Mouse (Mus musculus) embryonic facial prominence, embryonic 13.5 days (tissue): ENCODE results near the gene Cux2. TPM values are rescaled to one million over a fixed set of nuclear protein-coding genes. Genes with fewer than 3 reads are reported as not detected.
A peak's percentile ranks its signal among the peaks of the same experiment; 100 is the strongest.

ENCODE experiments used
- ATAC-seq: fragments of 200-750 bp; cut with Nextera tagmentation; 2 replicates; pipeline ENCODE4 v1.8.0; 2017; ENCODE audit warnings: low read depth; ENCODE audit not compliant: insufficient number of reproducible peaks, insufficient read depth, low FRiP score, low TSS enrichment
- H3K27ac ChIP-seq: fragments of 300-500 bp; sonication (generic); 2 replicates; pipeline ENCODE4 v1.5.1; 2015; ENCODE audit warnings: moderate library complexity, mild to moderate bottlenecking, inconsistent platforms
- H3K27me3 ChIP-seq: fragments of 300-500 bp; sonication (generic); 2 replicates; pipeline ENCODE4 v1.6.1; 2015; ENCODE audit warnings: mild to moderate bottlenecking, inconsistent platforms
- H3K36me3 ChIP-seq: fragments of 300-500 bp; sonication (generic); 2 replicates; pipeline ENCODE4 v1.6.1; 2015; ENCODE audit warnings: mild to moderate bottlenecking, inconsistent platforms
- H3K4me1 ChIP-seq: fragments of 300-500 bp; sonication (generic); 2 replicates; pipeline ENCODE4 v1.6.1; 2015; ENCODE audit warnings: inconsistent platforms
- H3K4me2 ChIP-seq: fragments of 300-500 bp; sonication (generic); 2 replicates; pipeline ENCODE4 v1.6.1; 2015; ENCODE audit warnings: moderate library complexity, mild to moderate bottlenecking, inconsistent platforms
- H3K4me3 ChIP-seq: fragments of 300-500 bp; sonication (generic); 2 replicates; pipeline ENCODE4 v1.5.1; 2015; ENCODE audit warnings: mild to moderate bottlenecking, inconsistent platforms
- H3K9ac ChIP-seq: fragments of 300-500 bp; sonication (generic); 2 replicates; pipeline ENCODE4 v1.6.1; 2015; ENCODE audit warnings: mild to moderate bottlenecking, inconsistent platforms
- H3K9me3 ChIP-seq: fragments of 300-500 bp; sonication (generic); 2 replicates; pipeline ENCODE4 v1.6.1; 2016; ENCODE audit warnings: inconsistent platforms
- WGBS: fragments of 180-500 bp; shearing (Covaris S2); methylation state at CpG from one replicate; pipeline ENCODE4 v1.1.7; 2015; ENCODE audit warnings: mixed read lengths; 5-methylcytosine and 5-hydroxymethylcytosine counted together
- polyA plus RNA-seq: library from polyadenylated mRNA; unstranded; fragments of >200 nt; fragmentation: Nextera tagmentation; extraction: Ambion mirVana; gene quantifications from 2 replicates; pipeline ENCODE4 v1.2.1, GENCODE M21; 2015

Cux2 gene
- polyA plus RNA-seq, 1 experiment from 2014 or later, result 4.0 TPM

DNA sequence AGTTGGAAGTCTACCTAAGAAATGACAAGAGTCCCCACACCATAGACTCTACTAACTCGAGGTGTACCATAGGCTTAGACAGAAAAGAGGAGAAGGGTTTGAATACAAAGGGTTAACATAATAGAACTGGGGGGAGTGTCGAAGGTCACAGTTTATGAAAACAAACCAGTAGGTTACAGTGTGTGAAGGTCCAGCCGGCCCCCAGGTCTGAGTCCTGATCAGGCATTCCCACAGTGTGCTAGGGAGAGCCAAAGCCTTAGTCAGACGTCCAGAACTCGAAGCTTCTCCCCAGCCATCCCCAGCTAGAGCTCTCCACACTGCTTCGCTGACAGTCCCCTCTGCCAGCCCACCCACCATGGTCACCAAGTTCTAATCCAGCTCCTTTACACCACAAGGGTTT is 58.0 kb downstream of the Cux2 start:
- 31% methylated on average over 6 of the region's 6 CpGs for WGBS
- Histone ChIP-seq H3K27me3 (no peaks in the 10 kb centered on the region), H3K4me1 (peaks cover 19% of the 10 kb centered on the region; the same call in 1 of the 2 replicates), H3K9me3 (no peaks in the 10 kb centered on the region), H3K4me2 (no peak overlapping the region), H3K36me3 (no peaks in the 10 kb centered on the region), H3K9ac (no peak overlapping the region), H3K27ac (no peak overlapping the region), H3K4me3 (no peak overlapping the region)
- no peak for ATAC-seq

DNA sequence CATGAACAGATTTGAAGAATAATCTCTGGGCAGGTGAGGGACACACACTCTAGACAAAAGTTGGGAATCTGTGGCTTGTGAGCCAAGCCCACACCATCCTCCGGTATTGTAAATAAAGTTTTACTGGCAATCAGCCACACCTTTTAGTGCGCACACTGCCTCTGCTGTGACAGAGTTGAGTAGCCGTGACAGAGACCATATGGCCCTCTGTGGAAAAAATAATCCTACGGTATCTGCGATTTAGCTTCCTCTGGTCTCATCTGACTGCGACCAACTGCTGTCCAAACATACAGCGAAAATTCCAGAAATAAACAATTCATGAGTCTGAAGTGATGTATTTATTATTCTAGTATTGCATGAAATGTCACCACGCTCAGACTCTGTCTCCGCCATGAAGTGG is 64.0 kb downstream of the Cux2 start:
- H3K27me3 ChIP-seq, result no peaks in the 10 kb centered on the region
- H3K4me2 ChIP-seq, result no peak overlapping the region
- ATAC-seq, result no peak
- no peak overlapping the region for H3K27ac ChIP-seq
- H3K9me3 ChIP-seq, result no peaks in the 10 kb centered on the region
- no peak overlapping the region for H3K9ac ChIP-seq
- no peak overlapping the region for H3K4me3 ChIP-seq
- WGBS, result 74% methylated on average over 9 of the region's 9 CpGs
- H3K36me3 ChIP-seq, result no peaks in the 10 kb centered on the region
- H3K4me1 ChIP-seq, result peaks cover 17% of the 10 kb centered on the region

DNA sequence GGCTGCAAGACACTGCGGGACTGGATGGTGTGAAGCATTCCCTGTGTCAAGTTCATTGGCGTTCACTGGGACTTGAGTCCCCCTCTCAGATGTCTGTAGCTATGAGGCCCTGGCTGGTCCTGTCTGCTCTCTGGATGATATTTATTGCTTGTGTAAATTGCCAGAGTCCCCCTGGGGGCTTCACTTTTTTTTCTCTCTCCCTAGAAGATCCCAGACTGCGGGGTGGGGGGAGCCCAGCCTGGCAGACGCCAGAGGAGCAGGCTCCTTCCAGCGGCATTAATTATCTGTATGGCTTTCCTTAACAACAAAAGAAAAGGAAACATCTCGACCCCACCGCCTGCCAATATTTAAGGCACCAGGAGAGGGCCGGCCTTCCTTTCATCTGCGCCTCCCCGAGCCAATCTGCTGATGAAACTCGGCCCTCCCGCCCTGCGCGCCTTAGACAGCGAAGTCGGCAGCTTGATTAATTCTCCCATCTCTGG is 68.2 kb downstream of the Cux2 start:
- Histone ChIP-seq H3K4me2 (peak overlapping the region; percentile 35), H3K27me3 (no peaks in the 10 kb centered on the region), H3K4me1 (peaks cover 13% of the 10 kb centered on the region), H3K9me3 (no peaks in the 10 kb centered on the region), H3K4me3 (no peak overlapping the region), H3K9ac (no peak overlapping the region), H3K36me3 (no peaks in the 10 kb centered on the region), H3K27ac (0 out of 2 replicates have a peak overlapping the region, but pooled peaks have one; percentile 5)
- whole genome bisulfite sequencing, result 17% methylated on average over 16 of the region's 16 CpGs
- no peak for ATAC-seq

DNA sequence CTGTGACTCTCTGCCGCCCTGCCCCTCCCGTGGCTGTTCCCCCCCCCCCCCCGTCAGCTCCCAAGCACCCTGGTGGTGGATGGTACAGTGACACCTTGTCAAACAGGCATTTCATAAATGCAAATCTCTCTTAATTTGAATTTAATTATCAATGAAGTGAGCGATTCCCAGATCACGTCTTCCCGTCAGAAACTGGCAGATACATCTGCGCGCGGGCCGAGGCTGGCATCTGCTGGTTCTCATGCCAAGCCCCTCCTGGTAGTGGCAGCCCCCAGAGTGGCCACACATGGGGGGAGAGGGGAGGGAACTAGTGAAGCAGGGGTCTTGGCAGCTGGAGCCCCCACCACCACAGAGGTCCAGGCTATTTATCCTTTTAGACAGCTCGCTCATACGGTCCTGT is 73.6 kb downstream of the Cux2 start:
- no peak for ATAC-seq
- no peak overlapping the region for H3K4me3 ChIP-seq

DNA sequence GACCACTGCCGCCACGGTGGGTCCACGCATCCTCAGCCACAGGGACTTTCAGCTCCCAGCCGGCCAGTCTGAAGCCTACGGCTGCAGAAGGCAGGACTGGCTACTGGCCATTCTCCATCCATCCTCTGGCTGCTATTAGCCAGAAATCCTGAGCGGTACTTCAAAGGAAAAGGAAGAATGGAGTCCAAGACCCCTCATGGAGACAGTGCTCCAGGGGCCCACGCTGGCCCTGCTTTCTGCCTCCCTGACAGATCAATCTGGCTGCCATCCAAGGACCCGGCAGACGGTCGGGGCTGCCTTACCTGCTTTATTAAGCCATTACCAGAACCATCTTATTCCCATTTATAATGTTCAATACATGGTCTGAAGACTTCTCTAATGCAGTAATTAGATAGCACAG is 76.4 kb downstream of the Cux2 start:
- 56% methylated on average over 10 of the region's 10 CpGs for WGBS
- H3K27ac ChIP-seq, result no peak overlapping the region

More for the DNA sequence above, 73.6 kb downstream of the Cux2 start:
- WGBS, result 88% methylated on average over 12 of the region's 12 CpGs
- Histone ChIP-seq H3K4me1 (peaks cover 15% of the 10 kb centered on the region), H3K9me3 (no peaks in the 10 kb centered on the region), H3K9ac (no peak overlapping the region), H3K27ac (no peak overlapping the region), H3K27me3 (no peaks in the 10 kb centered on the region), H3K4me2 (no peak overlapping the region), H3K36me3 (no peaks in the 10 kb centered on the region)

DNA sequence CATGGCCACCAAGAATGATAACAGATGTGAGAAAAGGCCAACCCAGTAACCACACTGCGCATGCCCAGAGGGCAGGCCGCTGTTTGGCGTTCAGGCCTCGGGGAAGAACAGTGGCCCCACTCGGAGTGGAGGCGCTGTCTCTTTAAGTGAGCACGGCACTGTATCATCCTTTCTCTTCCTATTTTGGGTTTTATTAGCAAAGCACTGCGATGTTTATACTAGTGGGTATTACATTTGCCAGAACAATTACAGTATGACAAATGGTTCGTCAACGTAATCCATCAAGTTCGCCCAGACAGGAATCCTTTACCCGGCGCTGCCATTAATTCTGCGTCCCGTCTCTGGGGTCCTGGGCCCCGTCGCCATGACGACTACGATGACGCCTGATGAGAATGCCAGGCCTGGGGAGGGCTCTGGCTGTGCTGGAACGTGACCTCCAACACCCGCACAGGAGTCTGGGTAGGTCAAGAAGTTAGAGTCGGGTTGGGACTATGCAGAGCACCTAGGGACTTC is 77.2 kb downstream of the Cux2 start:
- Histone ChIP-seq H3K9ac (no peak overlapping the region), H3K27me3 (no peaks in the 10 kb centered on the region), H3K4me2 (0 out of 2 replicates have a peak overlapping the region, but pooled peaks have one; percentile 18), H3K4me3 (no peak overlapping the region), H3K4me1 (peaks cover 13% of the 10 kb centered on the region), H3K27ac (no peak overlapping the region), H3K9me3 (no peaks in the 10 kb centered on the region), H3K36me3 (no peaks in the 10 kb centered on the region)
- no peak for ATAC-seq
- 56% methylated on average over 23 of the region's 23 CpGs for WGBS

More for the DNA sequence above, 76.4 kb downstream of the Cux2 start:
- H3K27me3 ChIP-seq, result no peaks in the 10 kb centered on the region
- H3K4me2 ChIP-seq, result no peak overlapping the region
- no peaks in the 10 kb centered on the region for H3K36me3 ChIP-seq
- ATAC-seq, result no peak
- H3K4me1 ChIP-seq, result peaks cover 13% of the 10 kb centered on the region
- no peak overlapping the region for H3K9ac ChIP-seq
- no peaks in the 10 kb centered on the region for H3K9me3 ChIP-seq
- H3K4me3 ChIP-seq, result no peak overlapping the region

DNA sequence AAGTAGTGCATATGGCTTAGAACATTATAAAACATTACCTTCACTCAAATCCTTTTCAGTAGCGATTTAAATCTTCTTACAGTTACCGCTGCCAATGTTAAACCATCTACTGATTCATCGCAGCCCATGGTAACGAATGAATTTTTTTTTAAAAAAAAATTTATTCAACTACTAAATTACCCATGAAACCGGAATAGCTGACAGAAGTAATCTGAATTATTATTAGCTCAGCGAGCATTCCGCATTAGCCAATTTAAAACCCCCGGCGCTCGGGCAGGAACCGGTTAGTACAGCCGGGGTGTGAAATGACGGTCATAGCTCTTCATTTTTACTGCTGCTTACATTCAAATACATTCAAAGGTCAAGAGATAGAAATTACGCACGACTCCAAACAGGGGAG is 80.9 kb downstream of the Cux2 start:
- Histone ChIP-seq H3K4me2 (no peak overlapping the region), H3K9me3 (no peaks in the 10 kb centered on the region), H3K27ac (no peak overlapping the region), H3K4me1 (peaks cover 26% of the 10 kb centered on the region), H3K36me3 (no peaks in the 10 kb centered on the region), H3K9ac (no peak overlapping the region), H3K27me3 (0 out of 2 replicates have a peak, but pooled peaks cover 8% of the 10 kb centered on the region), H3K4me3 (no peak overlapping the region)
- 82% methylated on average over 15 of the region's 15 CpGs for WGBS
- no peak for ATAC-seq

DNA sequence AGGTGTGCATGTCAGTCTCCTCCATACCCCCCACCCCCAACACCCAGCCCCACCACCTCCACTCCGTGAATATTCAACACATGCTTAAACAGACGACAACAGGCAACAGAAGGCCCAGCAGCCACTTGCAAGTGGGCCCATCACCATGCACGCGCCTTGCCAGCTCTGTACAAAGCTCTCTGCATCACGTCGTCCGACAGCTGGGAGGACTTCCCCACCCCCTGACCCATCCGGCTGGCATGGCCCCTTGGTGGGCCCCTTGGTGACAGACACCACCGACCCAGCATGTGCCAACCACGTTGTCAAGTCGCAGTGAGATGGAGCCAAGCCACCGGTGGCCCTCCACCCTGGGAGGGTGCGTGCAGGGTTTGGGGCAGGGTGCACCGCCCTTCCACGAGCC is 81.5 kb downstream of the Cux2 start:
- H3K27me3 ChIP-seq, result 0 out of 2 replicates have a peak, but pooled peaks cover 8% of the 10 kb centered on the region
- no peaks in the 10 kb centered on the region for H3K9me3 ChIP-seq
- H3K36me3 ChIP-seq, result no peaks in the 10 kb centered on the region
- WGBS, result 85% methylated on average over 15 of the region's 15 CpGs
- no peak for ATAC-seq
- H3K4me3 ChIP-seq, result no peak overlapping the region
- H3K9ac ChIP-seq, result no peak overlapping the region
- no peak overlapping the region for H3K27ac ChIP-seq
- peaks cover 23% of the 10 kb centered on the region for H3K4me1 ChIP-seq
- H3K4me2 ChIP-seq, result no peak overlapping the region

DNA sequence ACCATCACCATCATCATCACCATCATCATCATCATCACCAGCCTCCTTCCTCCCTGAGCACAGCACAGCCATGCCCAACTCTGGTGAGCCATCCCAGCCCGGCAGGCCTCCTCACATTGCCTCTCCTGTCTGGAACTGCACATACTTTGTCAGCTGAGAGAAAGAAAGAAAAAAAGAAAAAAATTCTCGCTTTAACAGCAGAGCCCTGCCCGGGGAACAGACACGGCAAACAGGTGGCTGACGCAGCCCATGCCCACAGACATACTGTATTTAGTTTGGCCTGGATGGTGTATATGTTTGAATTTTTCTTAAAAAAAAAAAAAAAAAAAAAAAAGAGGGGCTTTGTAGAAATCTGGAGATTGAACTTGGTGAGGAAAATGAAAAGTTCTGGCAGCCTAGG is 82.4 kb downstream of the Cux2 start:
- Histone ChIP-seq H3K4me2 (no peak overlapping the region), H3K9me3 (no peaks in the 10 kb centered on the region), H3K4me1 (peaks cover 14% of the 10 kb centered on the region), H3K27ac (no peak overlapping the region), H3K27me3 (0 out of 2 replicates have a peak, but pooled peaks cover 8% of the 10 kb centered on the region), H3K9ac (no peak overlapping the region), H3K4me3 (no peak overlapping the region), H3K36me3 (no peaks in the 10 kb centered on the region)
- no peak for ATAC-seq
- WGBS, result 66% methylated on average over 5 of the region's 5 CpGs

DNA sequence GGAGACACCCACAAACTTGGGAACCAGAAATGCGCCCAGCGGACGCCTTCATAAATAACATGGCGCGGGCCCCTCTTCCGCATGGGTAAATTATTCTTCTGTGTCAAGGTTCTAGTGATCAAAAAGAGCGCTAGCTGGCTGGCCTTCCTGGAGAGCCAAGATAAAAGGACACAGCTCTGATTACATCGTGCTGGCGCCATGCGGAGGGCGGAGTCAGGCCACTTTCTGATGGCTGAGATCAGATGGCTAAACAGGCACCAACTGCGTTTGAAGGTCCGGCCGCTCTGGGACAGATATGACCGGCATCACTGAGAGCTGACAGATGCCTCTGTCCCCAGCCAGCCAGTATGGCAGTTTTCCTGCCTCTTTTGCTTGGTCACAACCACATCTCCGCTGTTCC is 83.0 kb downstream of the Cux2 start:
- no peaks in the 10 kb centered on the region for H3K36me3 ChIP-seq
- no peak for ATAC-seq
- H3K9ac ChIP-seq, result no peak overlapping the region
- peaks cover 13% of the 10 kb centered on the region for H3K4me1 ChIP-seq
- H3K9me3 ChIP-seq, result no peaks in the 10 kb centered on the region
- no peak overlapping the region for H3K4me2 ChIP-seq
- H3K27ac ChIP-seq, result no peak overlapping the region
- WGBS, result 36% methylated on average over 16 of the region's 16 CpGs
- 0 out of 2 replicates have a peak, but pooled peaks cover 8% of the 10 kb centered on the region for H3K27me3 ChIP-seq
- no peak overlapping the region for H3K4me3 ChIP-seq

DNA sequence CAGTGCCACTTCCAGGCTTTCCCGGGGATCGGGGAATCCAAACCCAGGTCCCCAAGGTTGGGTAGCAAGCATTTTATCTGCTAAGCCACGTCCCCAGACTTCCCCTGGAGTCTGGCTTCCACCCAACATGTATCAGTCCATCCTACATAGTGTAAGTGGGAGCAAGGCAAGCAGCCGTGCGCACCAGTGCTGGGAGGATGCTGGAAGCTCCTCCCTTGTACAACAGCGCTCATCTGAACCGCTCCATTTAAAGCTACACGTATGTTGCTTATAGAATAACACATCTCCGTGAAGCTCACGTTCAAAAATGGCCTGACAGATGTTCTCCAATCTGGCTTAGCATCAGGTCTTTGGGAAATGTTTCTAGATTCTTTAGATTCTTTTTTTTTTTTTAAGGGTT is 86.9 kb downstream of the Cux2 start:
- 0 out of 2 replicates have a peak, but pooled peaks cover 8% of the 10 kb centered on the region for H3K27me3 ChIP-seq
- H3K9ac ChIP-seq, result no peak overlapping the region
- H3K4me3 ChIP-seq, result no peak overlapping the region
- no peak overlapping the region for H3K4me2 ChIP-seq
- H3K9me3 ChIP-seq, result no peaks in the 10 kb centered on the region
- ATAC-seq, result no peak
- no peak overlapping the region for H3K27ac ChIP-seq
- peaks cover 37% of the 10 kb centered on the region for H3K4me1 ChIP-seq
- WGBS, result 82% methylated on average over 10 of the region's 10 CpGs
- no peaks in the 10 kb centered on the region for H3K36me3 ChIP-seq

DNA sequence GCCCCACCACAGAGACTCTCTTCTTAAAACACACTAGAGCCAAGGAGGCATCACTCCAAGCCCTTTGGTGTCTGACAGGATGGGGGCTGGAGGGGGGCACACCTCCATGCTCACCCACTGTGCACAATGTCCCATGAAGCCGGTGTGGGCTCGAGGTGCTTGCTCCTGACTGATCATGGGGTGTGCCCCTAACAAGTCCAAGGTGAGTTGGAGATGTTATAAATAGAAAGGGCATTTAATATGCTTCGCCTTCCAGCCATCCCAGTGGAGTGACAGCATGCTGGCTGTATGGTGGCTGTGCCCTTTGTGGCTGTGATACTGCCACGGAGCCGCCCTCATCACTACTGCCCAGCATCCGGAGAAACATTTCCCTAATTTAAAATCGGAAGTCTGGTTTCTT is 87.5 kb downstream of the Cux2 start:
- WGBS, result 89% methylated on average over 7 of the region's 7 CpGs
- Histone ChIP-seq H3K9me3 (no peaks in the 10 kb centered on the region), H3K9ac (no peak overlapping the region), H3K4me1 (peaks cover 37% of the 10 kb centered on the region), H3K4me2 (no peak overlapping the region), H3K36me3 (no peaks in the 10 kb centered on the region), H3K4me3 (no peak overlapping the region), H3K27me3 (0 out of 2 replicates have a peak, but pooled peaks cover 8% of the 10 kb centered on the region), H3K27ac (no peak overlapping the region)
- no peak for ATAC-seq
